Mouse (Mus musculus) adrenal gland (tissue): ENCODE results near the gene Slc25a15.

Experiments
- intact Hi-C: fragments of 180-260 bp; cut with DNase I; formaldehyde crosslinking; loops from one replicate; pipeline ENCODE4 v1.15.1; 2025
- long read RNA-seq, 2 experiments: library from polyadenylated mRNA; unstranded; transcript quantifications; one replicate each; pipeline ENCODE4 v2.0.0; 2020; ENCODE audit warnings: borderline replicate concordance in 1 of 2; ENCODE audit not compliant: insufficient replicate concordance in 1 of 2

The Slc25a15 gene
- long read RNA-seq, experiment 1, partial matches to known transcripts, result 0 of 8 reads
- long read RNA-seq, experiment 1, other reads (novel, unspliced or antisense), result 4 of 8 reads
- long read RNA-seq, experiment 2, partial matches to known transcripts, result 1 of 5 reads
- long read RNA-seq, experiment 2, other reads (novel, unspliced or antisense), result 2 of 5 reads

GRCm38 (mm10) chr8:22398142-22398951 lies at the start of gene Slc25a15:
Gene Slc25a15, minus strand, starts transcription at chr8:22398597.
- intact Hi-C loops, result no loop called here

DNA sequence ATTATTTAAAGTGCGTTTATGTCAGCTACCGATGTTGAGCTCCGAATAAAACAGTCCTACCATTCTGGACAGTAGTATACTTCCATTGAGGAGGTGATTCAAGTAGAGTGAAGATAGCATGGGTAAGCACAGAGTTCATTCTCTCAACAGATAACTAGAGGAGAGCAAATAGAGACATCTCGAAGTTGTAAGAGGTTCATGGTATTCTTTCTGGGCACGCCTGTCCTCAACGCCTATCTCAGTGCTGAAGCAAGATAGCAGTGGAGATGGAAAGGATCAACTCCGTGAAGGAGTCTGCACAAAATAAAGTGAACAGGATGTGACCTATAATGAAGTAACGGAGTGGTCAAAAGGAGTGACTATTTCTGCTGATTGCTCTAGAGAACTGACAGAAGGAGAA lies 13.6 kb upstream of the Slc25a15 start:
- intact Hi-C loops, result no loop called here

DNA sequence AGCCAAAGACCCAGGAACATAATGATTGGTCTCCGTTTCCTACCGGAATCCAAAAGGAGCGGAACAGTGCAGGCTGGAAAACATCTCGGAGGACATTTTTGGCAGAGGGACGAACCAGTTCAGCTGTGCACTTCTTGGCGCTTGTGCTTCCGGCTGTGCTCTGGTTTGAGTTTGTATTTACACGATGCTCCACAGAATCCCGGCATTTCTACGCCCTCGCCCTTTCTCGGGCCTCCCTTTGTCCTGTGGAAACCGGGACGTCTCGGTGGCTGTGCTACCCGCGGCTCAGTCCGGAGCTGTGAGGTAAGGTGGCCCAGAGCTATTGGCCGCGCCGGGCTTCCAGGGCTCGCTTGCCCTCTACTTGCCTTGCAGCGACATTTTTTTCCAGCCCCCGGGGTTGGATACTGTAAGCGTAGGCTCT lies 12.9 kb upstream of the Slc25a15 start, which contains the start of gene Mrps31:
Mrps31 (plus strand) TSS at position 80 of the 421 bp plus-strand sequence.
- intact Hi-C loops, result no loop called here

DNA sequence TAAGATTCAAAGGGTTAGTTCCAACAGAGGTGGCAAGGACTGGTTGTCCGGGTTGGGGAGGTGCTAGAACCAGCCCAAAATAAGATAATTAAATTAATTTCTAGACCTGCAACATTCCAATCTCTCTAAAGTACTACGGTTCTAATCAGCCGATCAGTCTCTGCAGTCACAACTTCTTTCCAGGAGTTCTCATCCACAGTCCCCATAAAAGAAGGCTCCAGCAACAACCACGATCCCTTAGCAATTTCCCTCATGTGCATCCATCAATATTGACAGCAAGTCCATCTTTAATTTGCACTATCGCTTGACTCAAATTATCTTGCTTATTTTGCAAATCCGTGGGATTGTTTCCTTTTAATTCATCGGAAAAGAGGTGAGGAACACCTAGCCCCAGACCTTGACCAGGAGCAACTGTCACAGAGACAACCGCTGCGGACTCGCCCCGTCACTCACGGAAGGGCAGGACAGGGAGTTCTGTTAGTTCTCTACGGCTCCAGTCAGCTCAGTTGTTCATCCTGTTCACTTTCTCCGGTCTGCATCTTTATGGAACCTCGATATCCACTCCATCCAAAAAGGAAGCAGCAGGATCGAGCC lies 12.4 kb upstream of the Slc25a15 start:
- intact Hi-C loops, result no loop called here

GRCm38 (mm10) chr8:22405733-22406132 lies 7.3 kb upstream of the Slc25a15 start:
- intact Hi-C loops, result no loop called here

DNA sequence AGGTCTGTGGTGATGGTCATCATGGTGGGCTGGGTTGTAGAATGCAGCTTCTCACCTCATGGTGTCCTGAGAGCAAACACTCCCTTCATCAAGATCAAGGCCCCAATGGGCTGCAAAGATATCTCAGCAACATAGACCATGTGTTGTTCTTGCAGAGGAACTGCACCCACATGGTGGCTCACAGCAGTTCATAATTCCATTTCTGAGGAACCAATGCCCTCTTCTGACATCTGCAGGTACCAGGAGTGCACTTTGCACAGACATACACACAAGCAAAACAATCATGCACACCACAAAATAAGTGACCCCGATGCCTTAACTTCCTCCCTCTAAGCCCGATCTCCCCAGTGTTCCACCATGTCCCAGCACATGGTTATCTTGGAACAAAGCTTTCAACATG lies 4.8 kb upstream of the Slc25a15 start:
- intact Hi-C loops, result no loop called here

DNA sequence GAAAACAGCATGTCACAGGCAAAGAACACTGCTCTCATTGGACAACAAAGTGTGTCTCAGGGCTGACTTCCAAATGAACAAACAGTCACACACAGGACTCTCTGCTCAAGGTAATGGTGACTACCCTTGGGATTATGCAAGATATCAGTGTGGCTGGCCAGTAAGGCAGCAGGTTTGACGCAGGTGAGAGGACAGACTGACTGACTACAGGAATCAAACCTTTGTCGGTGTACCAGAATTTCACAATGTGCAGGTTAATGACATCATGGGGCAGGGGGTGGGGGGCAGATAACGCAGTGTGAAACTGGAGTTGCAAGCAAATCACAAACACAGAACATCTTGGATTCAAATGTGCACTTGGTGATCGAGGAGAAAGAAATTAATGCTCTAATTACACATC lies 2.2 kb upstream of the Slc25a15 start:
- intact Hi-C loops, result no loop called here

GRCm38 (mm10) chr8:22399285-22399880 lies 986 bp upstream of the Slc25a15 start:
- intact Hi-C loops, result no loop called here

DNA sequence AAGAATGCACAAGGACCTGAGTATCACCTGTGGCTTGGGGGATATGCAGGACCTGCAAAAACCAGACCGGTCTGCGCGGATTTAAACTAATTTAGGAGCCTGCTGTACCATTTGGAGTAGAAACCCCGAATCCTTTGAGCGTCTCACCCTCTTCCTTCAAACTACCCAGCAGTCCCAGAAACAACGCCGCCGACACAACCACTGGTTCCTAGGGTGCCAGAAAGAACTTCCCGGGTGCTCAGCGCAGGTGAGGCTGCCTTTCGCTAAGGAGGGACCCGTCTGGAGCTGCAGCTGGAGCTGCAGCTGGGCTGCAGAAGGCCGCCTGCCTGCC lies 621 bp downstream of the Slc25a15 start:
- intact Hi-C loops, result no loop called here

DNA sequence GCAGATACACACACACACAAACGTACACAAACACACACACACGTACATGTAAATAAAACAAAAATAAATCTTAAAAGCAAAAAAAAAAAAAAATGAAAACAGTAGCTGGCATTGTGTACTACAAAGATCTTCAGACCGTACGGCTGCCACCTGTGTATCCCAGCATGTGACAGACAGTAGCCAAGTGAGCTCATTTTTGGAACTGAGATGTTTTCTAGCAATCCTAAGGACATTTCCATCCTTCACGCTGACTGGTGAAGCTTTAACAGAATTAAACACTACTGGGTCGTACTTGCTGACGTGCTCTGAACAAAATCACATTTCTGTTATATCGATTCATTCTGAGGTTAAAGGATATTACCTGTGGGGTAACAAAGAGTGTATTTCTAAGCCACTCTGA lies 3.1 kb downstream of the Slc25a15 start:
- intact Hi-C loops, result no loop called here

DNA sequence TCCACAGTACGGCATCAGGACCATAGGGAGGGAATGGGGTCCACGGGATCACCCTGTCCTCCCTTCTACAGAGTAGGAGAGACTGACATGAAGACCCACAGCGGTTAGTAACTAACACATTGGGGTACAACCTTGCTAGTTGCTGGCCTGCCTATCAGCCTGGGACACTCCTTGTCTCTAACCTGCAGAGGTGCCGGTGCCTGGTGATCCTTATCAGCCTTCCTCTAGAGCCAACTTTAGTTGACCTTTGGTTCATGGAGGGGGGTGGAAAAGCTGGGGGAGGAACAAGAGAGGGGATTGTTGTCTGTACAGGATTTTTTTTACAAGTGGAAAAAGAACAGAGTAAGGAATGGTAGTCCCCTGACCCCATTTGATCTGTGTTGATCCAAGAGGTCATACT lies 3.9 kb downstream of the Slc25a15 start:
- intact Hi-C loops, result no loop called here

DNA sequence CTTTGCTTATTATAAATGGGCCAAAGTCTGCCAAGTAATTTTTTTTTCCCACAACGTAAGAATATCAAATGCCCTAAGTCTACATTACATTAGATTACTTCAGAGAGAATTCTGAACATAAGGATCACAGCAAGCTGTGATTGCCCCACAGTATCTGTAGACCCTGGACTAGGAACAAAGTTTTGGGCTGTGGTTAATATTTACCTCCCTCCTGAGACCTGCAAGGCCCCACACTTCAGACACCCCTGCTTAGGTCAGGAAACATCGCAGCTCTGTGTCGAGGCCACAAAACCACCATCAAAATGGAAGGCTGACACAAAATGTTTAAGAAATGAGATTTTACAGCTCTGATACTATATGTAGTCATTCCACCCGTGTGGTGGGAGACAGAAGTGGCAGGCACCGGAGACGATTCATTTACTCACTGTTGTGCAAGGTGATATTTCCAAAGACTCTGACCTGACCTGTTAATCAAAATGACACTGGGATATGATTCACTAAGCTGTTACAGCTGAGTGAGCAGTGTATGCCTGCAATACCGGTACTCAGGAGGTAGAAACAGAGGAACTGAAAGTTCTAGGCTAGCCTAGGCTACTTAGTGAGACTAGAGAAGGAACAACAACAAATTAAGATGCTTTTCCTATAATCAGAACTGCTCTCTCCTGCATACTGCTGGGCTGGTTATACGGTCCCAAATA lies 7.5 kb downstream of the Slc25a15 start:
- intact Hi-C loops, result no loop called here

GRCm38 (mm10) chr8:22389874-22390273 lies 8.5 kb downstream of the Slc25a15 start:
- intact Hi-C loops, result no loop called here

DNA sequence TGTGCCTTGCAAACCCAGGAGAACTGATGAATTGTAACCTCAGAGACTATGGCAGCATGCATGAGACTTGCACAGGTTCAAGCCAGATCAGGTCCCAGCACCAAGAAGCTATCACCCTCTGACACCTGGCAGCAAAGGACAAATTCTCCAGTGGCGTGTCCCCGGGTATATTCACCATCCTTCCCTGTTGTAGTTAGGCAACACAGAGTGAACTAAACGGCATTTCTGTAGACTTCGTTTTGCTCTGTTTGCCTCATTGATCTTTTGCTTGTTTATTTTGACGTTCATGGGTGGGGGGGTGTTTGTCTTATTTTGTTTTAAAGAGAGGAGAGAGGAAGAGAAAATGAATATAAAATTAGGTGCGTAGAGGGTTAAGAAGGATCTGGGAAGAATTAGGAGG lies 13.2 kb downstream of the Slc25a15 start:
- intact Hi-C loops, result no loop called here

DNA sequence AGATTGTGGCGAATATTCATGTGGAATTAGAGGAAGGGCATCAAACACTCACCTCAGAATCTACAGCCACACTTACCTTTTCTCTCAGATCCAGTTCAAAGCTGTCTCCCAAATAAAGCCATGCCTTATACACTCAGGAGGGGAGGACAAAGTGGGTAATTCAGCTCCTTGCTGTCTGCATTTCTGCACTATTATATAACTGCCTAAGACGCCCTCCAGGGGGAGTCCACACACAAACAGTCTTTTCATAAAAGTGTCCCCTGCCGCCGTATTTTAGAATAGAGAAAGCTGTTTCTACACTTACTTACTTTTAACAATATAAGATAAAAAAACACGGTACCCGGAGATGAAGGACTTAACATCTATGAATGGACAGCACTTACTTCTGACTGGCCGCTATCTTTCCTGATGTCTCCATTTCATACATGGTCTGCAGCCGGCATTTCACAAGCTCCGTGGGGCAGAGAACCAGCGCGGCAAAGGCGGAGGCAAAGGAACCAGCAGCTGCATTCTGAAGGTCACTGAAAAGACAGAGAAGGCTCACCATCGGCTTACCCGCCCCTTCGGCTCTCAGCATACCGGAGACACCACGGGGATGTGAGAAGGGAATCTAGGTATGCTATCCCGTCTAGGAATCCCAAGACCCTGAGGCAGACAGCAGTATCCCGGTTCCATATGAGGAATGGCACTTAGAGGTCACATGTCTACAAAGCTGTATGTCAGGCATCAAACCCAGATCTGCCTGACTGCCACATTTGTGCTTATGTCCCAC lies 15.4 kb downstream of the Slc25a15 start:
- intact Hi-C loops, result no loop called here

DNA sequence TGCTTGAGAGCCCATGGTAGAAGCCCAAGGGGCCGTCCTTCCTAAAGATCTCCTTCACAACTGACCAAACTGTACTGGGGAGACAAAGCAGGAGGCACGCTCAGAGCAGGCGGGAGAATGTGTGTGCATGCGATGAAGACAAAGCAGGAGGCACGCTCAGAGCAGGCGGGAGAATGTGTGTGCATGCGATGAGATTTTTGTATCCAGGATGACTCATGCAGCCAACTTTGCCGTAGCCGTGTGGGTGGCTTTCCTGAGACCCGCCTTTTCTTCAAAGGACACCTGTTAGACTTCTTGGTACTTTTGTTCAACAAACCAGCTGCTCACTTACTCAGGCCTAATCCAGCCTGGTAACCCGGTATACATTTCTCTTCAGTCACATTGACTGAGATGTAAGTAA lies 17.5 kb downstream of the Slc25a15 start:
- intact Hi-C loops, result no loop called here

- intact Hi-C loops, result loop anchor here (5.0 kb wide), 1 partner anchor 185 kb away; the partner anchor contains the start of gene Vps36
These were observed 21.5 kb downstream of the Slc25a15 start for GRCm38 (mm10) chr8:22376903-22377302.

DNA sequence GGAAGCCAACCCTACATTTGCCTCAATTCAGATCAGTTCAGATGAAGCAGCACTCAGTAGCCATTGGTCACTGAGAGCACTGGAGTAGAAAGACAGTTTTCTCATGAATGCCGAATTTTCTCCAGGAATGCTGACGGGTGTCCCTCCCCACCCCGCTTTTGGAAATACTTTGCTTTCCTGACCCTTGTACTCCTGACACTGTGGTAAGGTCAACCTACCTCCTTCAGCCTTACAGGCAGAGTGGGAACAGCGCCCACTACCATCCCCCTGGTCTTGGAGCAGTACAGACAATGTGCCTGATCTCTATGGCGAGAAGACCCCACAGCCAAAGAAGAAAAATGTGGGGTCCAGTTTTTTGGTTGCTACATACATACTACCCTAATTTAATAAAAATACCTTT lies 22.1 kb downstream of the Slc25a15 start:
- intact Hi-C loops, result loop anchor here (5.0 kb wide), 1 partner anchor 184 kb away; the partner anchor contains the start of gene Vps36

DNA sequence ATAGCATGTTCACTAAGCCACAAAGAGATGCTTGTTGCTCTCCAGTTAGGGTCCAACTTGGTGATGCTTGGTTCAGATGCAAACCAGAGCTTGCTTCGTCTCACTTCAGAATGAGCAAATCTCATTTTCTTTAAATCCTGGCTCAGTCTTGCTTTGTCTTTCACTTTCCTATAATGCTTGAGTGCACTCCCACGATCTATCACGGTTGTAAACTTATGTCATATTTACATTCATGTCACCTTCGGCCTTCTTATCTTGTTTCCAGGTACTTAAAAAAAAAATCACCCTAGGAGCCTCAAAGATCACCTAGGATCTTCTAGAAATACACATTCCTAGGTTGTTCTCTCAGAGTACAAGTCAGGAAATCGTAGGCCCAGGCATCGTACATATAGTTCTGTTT lies 38.5 kb downstream of the Slc25a15 start:
- intact Hi-C loops, result no loop called here

GRCm38 (mm10) chr8:22359359-22359758 lies 39.0 kb downstream of the Slc25a15 start:
- intact Hi-C loops, result no loop called here

- intact Hi-C loops, result no loop called here
These were observed 63.0 kb downstream of the Slc25a15 start for GRCm38 (mm10) chr8:22335426-22335825.
